Mouse (Mus musculus): ENCODE data around the gene Card14. TPM values are rescaled to one million over a fixed set of nuclear protein-coding genes. Genes with fewer than 3 reads are reported as not detected.

Gene Card14
- not detected in 2 replicates for total RNA-seq (2023)

GRCm38 (mm10) chr11:119307658-119307867 is at the start of gene Card14:
Card14 (plus strand) TSS chr11:119307768.

GRCm38 (mm10) chr11:119267768-119268556 is 39.6 kb upstream of the Card14 start, which contains the start of gene Gaa:
Gaa (plus strand) TSS chr11:119267887.

DNA sequence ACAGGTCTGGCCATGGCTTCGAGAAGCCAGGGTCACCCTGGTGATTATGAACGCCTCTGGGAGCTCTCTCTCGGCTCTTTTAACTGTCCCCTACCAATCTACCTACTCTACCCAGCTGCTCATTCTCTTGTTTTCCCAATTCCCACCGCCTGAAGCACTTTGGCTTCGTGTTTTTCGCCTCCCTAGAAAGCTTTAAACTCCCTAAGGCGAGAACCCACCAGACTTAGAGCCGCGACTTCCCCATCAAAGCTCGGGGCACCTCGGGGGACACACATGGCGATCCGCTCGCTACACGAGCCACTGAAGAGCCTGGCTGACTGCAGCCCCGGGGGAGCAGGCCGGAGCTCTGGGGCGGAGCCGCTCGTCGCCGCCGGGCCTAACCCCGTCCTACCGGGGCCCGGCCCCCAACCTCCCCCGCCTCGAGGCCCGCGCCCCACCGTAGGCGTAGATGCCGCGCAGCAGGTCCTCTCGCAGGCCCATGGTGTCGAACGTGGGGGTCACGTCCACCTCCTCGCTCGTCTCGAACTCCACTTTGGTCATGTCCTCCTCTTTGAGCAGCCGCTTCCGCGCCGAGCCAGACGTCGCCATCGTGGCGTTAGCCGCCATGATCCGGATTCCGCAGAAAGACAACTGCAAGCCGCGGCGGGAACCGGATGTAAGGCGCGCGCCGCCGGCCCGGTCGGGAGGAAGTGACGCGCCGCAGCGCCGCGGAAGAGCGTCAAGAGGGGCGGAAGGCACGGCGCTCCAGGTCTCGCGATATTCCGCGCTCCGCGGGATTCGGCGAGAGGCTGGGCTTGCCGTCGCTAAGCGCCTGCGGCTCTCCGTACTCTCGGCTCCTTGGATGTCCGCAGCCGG is 8.0 kb upstream of the Card14 start, which contains the start of gene Eif4a3:
TSS of gene Eif4a3 (minus strand) at position 699 of the 855 bp plus-strand sequence.

GRCm38 (mm10) chr11:119355443-119356385 is 48.1 kb downstream of the Card14 start, which contains the start of the genes Sgsh and Slc26a11:
Sgsh (minus strand) TSS chr11:119355536.
Slc26a11 (plus strand) TSS chr11:119355557.

DNA sequence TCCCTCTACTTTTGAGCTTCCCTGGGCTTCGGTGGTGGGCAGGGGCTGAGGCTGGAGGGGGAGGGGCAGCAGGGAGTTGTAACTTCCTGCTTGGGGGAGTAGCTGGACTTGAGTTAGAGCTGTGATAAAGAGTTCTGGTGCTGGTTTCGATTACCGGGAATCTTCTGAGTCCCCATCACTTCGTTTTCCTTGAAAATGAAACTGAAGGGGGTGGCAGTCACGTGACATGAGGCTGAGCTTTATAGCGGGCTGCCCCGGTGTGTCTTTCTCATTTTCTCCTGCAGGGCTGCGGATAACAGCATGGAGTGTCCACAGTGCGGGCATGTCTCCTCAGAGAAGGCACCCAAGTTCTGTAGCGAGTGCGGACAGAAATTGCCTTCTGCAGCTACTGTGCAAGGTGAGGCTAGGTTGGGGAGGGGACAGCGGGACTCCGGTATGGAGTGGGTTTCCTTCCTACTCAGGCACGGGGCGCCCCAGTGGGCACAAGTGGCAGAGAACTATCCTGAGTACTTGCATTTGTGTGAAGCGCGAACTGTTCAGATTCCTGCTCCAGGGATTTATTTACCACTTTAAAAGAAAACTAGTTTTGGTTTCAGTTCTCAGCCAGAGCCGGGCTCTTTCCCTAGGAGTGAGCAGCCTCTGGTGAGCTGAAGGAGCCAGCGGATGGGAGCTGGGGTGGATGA is 85.4 kb downstream of the Card14 start, which contains the start of gene Rnf213:
TSS of gene Rnf213 (plus strand) at position 301 of the 683 bp plus-strand sequence.

Other genes with a start within 250 kb of the Card14 start
- 60.3 and 66.9 TPM in 2 replicates for gene Cbx4, start 221.5 kb upstream of the Card14 start, total RNA-seq (2023)
- 0.45 and 0.63 TPM in 2 replicates for gene Tbc1d16, start 79.3 kb upstream of the Card14 start, total RNA-seq (2023)
- gene Ccdc40, start 79.2 kb upstream of the Card14 start, total RNA-seq (2023): 0.18 and 0.28 TPM in 2 replicates
- gene Gaa, start 39.9 kb upstream of the Card14 start, total RNA-seq (2023): 37.8 and 44.8 TPM in 2 replicates
- 154 and 178 TPM in 2 replicates for gene Eif4a3, start 7.7 kb upstream of the Card14 start, total RNA-seq (2023)
- gene Sgsh, start 47.8 kb downstream of the Card14 start, total RNA-seq (2023): 8.4 and 9.8 TPM in 2 replicates
- 14.5 and 17.4 TPM in 2 replicates for gene Slc26a11, start 47.8 kb downstream of the Card14 start, total RNA-seq (2023)
- gene Rnf213, start 85.3 kb downstream of the Card14 start, total RNA-seq (2023): 47.8 and 49.2 TPM in 2 replicates
- gene Endov, start 183.6 kb downstream of the Card14 start, total RNA-seq (2023): 6.7 and 10.7 TPM in 2 replicates
- gene Nptx1, start 240.0 kb downstream of the Card14 start, total RNA-seq (2023): not detected in 2 replicates

Data from neutrophil, adult 65 days (primary cell).